Mouse (Mus musculus): Measurements from ENCODE around the gene Rtl5. TPM values are rescaled to one million over a fixed set of nuclear protein-coding genes. Genes with fewer than 3 reads are reported as not detected.

Gene Rtl5
- polyA plus RNA-seq, 1 experiment, result 4.8 TPM

DNA sequence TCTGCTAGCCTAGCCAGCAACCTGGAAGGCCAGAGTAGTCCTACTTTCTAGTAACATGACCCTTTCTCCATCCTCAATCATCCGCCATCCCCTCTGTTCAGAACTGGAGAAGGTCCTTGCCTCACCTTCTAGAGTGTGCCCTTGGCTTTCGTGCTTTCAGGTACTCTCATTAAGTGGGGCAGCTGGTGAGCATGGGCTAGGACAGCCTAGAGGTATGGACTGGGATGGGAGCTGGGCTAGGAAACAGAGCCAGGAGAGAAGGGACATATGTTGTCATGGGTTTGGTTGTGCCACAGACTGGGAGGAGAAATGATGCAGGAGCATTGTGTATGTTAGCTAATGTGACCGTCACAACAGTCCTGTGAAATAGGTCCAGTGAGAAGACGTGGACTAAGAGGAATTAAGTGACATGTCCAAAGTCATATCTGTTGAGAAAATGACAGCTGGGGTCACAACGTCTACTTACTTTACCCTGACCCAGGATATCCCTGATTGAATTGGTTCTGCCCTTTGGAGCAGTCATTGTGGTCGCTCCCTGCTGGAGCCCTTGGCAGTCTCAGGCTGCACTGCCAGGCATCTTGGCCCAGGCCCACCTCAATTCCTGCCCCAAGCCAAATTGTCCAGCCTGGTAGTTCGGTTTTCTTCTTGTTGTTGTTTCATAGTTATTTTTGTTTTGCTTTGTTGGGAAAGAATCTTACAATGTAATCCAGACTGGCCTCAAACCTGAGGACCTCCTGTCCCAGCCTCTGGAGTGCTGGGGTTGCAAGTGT, 51.4 kb downstream of the Rtl5 start:
- Histone ChIP-seq H3K27me3 (replicated peaks) (peaks cover 44% of the 10 kb centered on the region), H3K4me3 (replicated peaks) (no peak overlapping the region), H3K4me1 (peaks cover 17% of the 10 kb centered on the region), H3K9me3 (no peaks in the 10 kb centered on the region), H3K36me3 (replicated peaks; ENCODE audit: low read length) (no peaks in the 10 kb centered on the region)
- TF ChIP-seq FLI1 (IDR thresholded peaks at IDR 0.05; ENCODE audit: low read length), result no peak
- no peak for TF ChIP-seq GATA1 (IDR thresholded peaks at IDR 0.05; ENCODE audit: borderline replicate concordance, low read length)

DNA sequence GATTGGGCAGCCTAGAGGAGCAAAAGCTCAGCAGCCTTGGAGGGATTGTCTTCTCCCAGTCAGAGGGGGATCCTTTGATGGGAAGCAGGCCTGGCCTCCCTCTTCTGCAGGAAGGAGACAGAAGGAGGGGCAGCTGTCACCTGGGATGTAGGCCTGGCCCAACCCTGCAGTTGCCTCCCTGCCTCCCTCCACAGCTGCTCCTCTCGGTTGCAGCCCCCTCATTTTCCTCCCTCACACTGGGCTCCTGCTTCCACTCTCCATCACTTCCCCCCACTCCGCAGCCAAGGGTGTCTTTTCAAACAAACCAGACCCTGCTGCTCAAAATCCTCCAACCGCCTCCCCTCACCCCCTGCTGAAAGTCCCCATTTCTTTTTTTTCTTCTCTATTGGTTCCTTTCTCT, 52.2 kb downstream of the Rtl5 start:
- H3K36me3 ChIP-seq (replicated peaks; ENCODE audit: low read length), result no peaks in the 10 kb centered on the region
- peaks cover 17% of the 10 kb centered on the region for H3K4me1 ChIP-seq
- no peak overlapping the region for H3K4me3 ChIP-seq (replicated peaks)
- TF ChIP-seq GATA1 (IDR thresholded peaks at IDR 0.05; ENCODE audit: borderline replicate concordance, low read length), result no peak
- TF ChIP-seq FLI1 (IDR thresholded peaks at IDR 0.05; ENCODE audit: low read length), result no peak
- no peaks in the 10 kb centered on the region for H3K9me3 ChIP-seq
- H3K27me3 ChIP-seq (replicated peaks), result peaks cover 48% of the 10 kb centered on the region

DNA sequence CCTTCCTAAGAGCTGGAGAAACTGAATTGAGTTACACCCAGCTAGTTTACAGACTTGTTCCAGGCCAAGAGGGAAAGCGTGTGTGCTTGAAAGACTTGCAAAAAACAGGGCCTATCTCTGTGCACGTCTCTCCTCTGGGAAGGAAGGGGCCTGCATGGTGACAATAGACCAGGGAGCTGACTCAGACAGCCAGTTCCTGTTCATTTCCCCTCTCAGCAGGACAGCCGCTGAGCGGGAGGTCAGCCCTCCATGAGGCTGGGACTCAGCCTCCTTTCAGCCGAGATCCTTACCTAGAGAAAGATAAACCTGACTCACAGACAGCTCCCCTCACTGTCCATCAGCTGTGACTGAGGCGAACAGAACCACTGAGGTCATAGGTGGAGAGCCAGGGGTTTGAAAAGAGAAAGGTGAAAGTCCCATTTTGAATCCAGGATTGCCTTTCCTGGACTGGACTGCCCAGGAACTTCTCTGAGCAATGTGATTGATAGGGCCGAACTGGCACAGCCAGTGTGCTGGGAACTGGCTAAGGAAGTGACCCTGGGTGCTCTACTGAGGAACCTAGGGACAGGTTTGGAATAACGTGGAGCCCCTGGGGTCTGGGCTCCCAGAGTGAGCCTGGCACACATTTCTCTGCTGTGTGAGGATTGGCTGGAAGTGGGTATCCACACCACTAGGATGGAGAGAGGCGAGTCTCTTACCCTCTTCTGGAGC, 53.7 kb downstream of the Rtl5 start:
- Histone ChIP-seq H3K4me1 (peaks cover 17% of the 10 kb centered on the region), H3K27me3 (replicated peaks) (peaks cover 44% of the 10 kb centered on the region), H3K4me3 (replicated peaks) (peak overlapping the region; percentile 56), H3K9me3 (no peaks in the 10 kb centered on the region), H3K36me3 (replicated peaks; ENCODE audit: low read length) (no peaks in the 10 kb centered on the region)
- no peak for TF ChIP-seq FLI1 (IDR thresholded peaks at IDR 0.05; ENCODE audit: low read length)
- TF ChIP-seq GATA1 (IDR thresholded peaks at IDR 0.05; ENCODE audit: borderline replicate concordance, low read length), result no peak

Other genes with a start within 250 kb of the Rtl5 start
- 0.01 TPM in 1 of 2 replicates, not detected in the other for gene Nhsl2, start 221.9 kb downstream of the Rtl5 start, polyA plus RNA-seq (2012; ENCODE audit: insufficient read depth, low replicate concordance)
- gene Pin4, start 48.1 kb upstream of the Rtl5 start, polyA plus RNA-seq (2012; ENCODE audit: insufficient read depth, low replicate concordance), result 9.7 TPM in 1 of 2 replicates, not detected in the other
- gene Ercc6l, start 85.8 kb upstream of the Rtl5 start, polyA plus RNA-seq (2012; ENCODE audit: insufficient read depth, low replicate concordance), result 0.18 TPM in 1 of 2 replicates, not detected in the other
- gene Rps4x, start 118.1 kb upstream of the Rtl5 start, polyA plus RNA-seq (2012; ENCODE audit: insufficient read depth, low replicate concordance), result 12.0 and 148 TPM in 2 replicates
- gene Cited1, start 180.9 kb upstream of the Rtl5 start, polyA plus RNA-seq (2012; ENCODE audit: insufficient read depth, low replicate concordance), result not detected in 2 replicates